Mouse (Mus musculus) stomach, postnatal 0 days (tissue): ENCODE results near the gene Appbp2.

ENCODE experiments used
- CTCF ChIP-seq: IDR thresholded peaks from 2 replicates; pipeline ENCODE4 v1.5.1; 2016; ENCODE audit warnings: antibody characterized with exemption, low read depth, mild to moderate bottlenecking, moderate library complexity
- EP300 ChIP-seq: optimal IDR thresholded peaks from 2 replicates; pipeline ENCODE3; 2016; ENCODE audit warnings: antibody characterized with exemption

DNA sequence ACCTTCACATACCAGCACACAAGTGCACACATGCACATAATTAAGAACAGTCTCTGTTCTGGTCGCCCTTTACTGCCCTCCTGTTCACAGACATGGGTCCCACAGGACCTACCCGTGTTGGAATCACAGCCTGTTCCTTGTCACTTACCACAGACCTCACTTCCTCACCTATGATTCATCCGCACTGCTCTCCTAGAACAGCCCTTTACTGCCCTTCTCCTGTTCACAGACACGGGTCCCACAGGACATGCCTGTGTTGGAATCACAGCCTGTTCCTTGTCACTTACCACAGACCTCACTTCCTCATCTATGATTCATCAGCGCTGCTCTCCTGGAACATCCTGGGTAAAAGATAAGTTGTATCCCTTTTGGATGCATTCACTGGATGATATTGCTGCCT, 42.7 kb upstream of the Appbp2 start:
- TF ChIP-seq CTCF (no peak), EP300 (no peak)
